8 mouse cellular contexts compared by ENCODE assay signal in the genomic region with DNA sequence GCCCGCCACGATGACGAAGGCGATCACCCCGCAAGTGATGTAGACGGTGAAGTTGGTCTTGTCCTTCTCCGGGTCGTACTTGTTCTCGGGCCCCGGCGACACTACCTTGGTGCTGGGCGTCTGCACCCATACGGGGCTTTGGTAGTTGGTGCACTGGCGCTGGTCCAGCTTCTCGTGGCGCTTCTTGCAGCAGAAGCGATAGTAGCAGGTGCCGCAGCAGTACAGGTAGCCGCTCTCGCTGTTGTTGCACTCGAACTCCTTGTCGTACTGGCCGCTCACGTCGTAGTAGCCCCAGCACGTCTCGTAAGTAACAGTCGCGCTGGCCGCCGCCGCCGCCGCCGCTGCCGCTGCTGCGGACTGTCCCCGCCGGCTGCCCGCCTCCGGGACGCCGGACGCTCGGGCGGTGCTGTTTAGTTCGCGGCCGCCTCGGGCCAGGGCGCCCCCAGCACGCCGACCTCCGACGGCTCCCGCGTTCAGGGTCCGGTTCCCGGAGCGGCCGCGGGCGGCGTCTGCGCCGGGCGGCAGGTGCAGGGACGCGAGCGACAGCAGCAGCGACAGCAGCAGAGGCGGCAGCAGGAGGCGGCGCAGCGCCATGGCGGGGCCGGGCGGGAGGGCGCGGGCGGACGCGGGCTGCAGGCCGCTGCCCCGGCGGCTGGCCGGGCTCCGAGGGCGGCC. TPM values are rescaled to one million over a fixed set of nuclear protein-coding genes. Genes with fewer than 3 reads are reported as not detected.
DNase-seq lines count a peak whose midpoint lies in the region; ATAC-seq and TF ChIP-seq lines count a peak whose summit lies in the region.

A gene (minus strand): TSS at position 594 of the 675 bp plus-strand sequence.

- H3K9me3 ChIP-seq in embryonic facial prominence, embryonic 12.5 days, result no peaks in the 10 kb centered on the region
- no peaks in the 10 kb centered on the region for H3K9me3 ChIP-seq in hindbrain, postnatal 0 days (ENCODE audit: low read length)
- no peaks in the 10 kb centered on the region for H3K9me3 ChIP-seq in limb, embryonic 14.5 days (ENCODE audit: control insufficient read depth, low read length)

- H3K27ac ChIP-seq in embryonic facial prominence, embryonic 12.5 days, result no peak within 1 kb of the TSS
- peak within 1 kb of the TSS; percentile 60; the same call in 1 of the 2 replicates for H3K27ac ChIP-seq in hindbrain, postnatal 0 days
- H3K27ac ChIP-seq in limb, embryonic 14.5 days (replicated peaks; ENCODE audit: low read depth, low read length), result no peak within 1 kb of the TSS

- no peak for ATAC-seq in cerebellum, adult (ENCODE audit: insufficient number of reproducible peaks, low FRiP score, low TSS enrichment)
- ATAC-seq in embryonic facial prominence, embryonic 12.5 days (ENCODE audit: insufficient number of reproducible peaks, insufficient read depth, low FRiP score, low TSS enrichment), result 0 out of 2 replicates have a peak, but pooled peaks have one; percentile 11
- peak; percentile 62 for ATAC-seq in hindbrain, postnatal 0 days
- no peak; the same call in 1 of the 2 replicates for ATAC-seq in limb, embryonic 14.5 days (ENCODE audit: low FRiP score, low read depth)
- ATAC-seq in megakaryocyte progenitor cell, adult 5-6 weeks (replicated peaks; ENCODE audit: poor library complexity), result no peak; the same call in 1 of the 2 replicates

- peak; percentile 17 to 40 for DNase-seq in cerebellum, postnatal 25 days
- peak; percentile 10 for DNase-seq in 3134 (ENCODE audit: extremely low read depth, insufficient read length, low spot score)
- peak; percentile 65 for DNase-seq in hindbrain, postnatal 0 days (ENCODE audit: low spot score)
- no peak for DNase-seq in limb, embryonic 14.5 days (ENCODE audit: low spot score)
- DNase-seq in retina, embryonic 14.5 days (ENCODE audit: low spot score), result peak; percentile 58

- H3K27me3 ChIP-seq in embryonic facial prominence, embryonic 12.5 days, result peaks cover 83% of the 10 kb centered on the region
- peaks cover 16% of the 10 kb centered on the region for H3K27me3 ChIP-seq in hindbrain, postnatal 0 days (ENCODE audit: insufficient read depth, low read length)
- peaks cover 72% of the 10 kb centered on the region for H3K27me3 ChIP-seq in limb, embryonic 14.5 days (ENCODE audit: control insufficient read depth, insufficient read depth, low read length)

- H3K4me1 ChIP-seq in embryonic facial prominence, embryonic 12.5 days, result peaks cover 9% of the 10 kb centered on the region; the same call in 1 of the 2 replicates
- no peaks in the 10 kb centered on the region for H3K4me1 ChIP-seq in hindbrain, postnatal 0 days (ENCODE audit: insufficient read depth, low read length)
- no peaks in the 10 kb centered on the region for H3K4me1 ChIP-seq in limb, embryonic 14.5 days (ENCODE audit: control insufficient read depth, insufficient read depth, low read length)

- peak within 1 kb of the TSS; percentile 28 for H3K9ac ChIP-seq in embryonic facial prominence, embryonic 12.5 days
- H3K9ac ChIP-seq in hindbrain, postnatal 0 days (replicated peaks; ENCODE audit: low read length), result peak within 1 kb of the TSS; percentile 68
- peak within 1 kb of the TSS; percentile 43 for H3K9ac ChIP-seq in limb, embryonic 14.5 days (ENCODE audit: low read depth, low read length, severe bottlenecking)

- no peak for TF ChIP-seq CTCF in hindbrain, postnatal 0 days (IDR thresholded peaks at IDR 0.05; ENCODE audit: low read depth)

- peak within 1 kb of the TSS; percentile 83 for H3K4me2 ChIP-seq in embryonic facial prominence, embryonic 12.5 days (replicated peaks)
- peak within 1 kb of the TSS; percentile 86 for H3K4me2 ChIP-seq in hindbrain, postnatal 0 days (ENCODE audit: low read depth, low read length)
- peak within 1 kb of the TSS; percentile 93 for H3K4me2 ChIP-seq in limb, embryonic 14.5 days (replicated peaks; ENCODE audit: low read depth, low read length, severe bottlenecking)

- under 1% methylated on average over 65 of the region's 89 CpGs for WGBS in embryonic facial prominence, embryonic 12.5 days
- WGBS in hindbrain, postnatal 0 days, result 1% methylated on average over 79 of the region's 89 CpGs
- under 1% methylated on average over 62 of the region's 89 CpGs for WGBS in limb, embryonic 14.5 days

- no peak for TF ChIP-seq POLR2A in limb, embryonic 14.5 days (IDR thresholded peaks at IDR 0.05; ENCODE audit: borderline replicate concordance, extremely low read depth, insufficient read depth, insufficient read length)

- peak within 1 kb of the TSS; percentile 51 for H3K4me3 ChIP-seq in embryonic facial prominence, embryonic 12.5 days
- peak within 1 kb of the TSS; percentile 67 for H3K4me3 ChIP-seq in hindbrain, postnatal 0 days (ENCODE audit: low read length)
- peak within 1 kb of the TSS; percentile 56 for H3K4me3 ChIP-seq in limb, embryonic 14.5 days (replicated peaks; ENCODE audit: low read length)

- H3K36me3 ChIP-seq in embryonic facial prominence, embryonic 12.5 days, result no peaks in the 10 kb centered on the region
- H3K36me3 ChIP-seq in hindbrain, postnatal 0 days (ENCODE audit: insufficient read depth, low read length), result no peaks in the 10 kb centered on the region
- no peaks in the 10 kb centered on the region for H3K36me3 ChIP-seq in limb, embryonic 14.5 days (ENCODE audit: control insufficient read depth, insufficient read depth, low read length)

RNA-seq across cellular contexts. Expression of the gene that starts here (rescaled TPM):
- polyA plus RNA-seq in embryonic facial prominence, embryonic 12.5 days (2016; fragmentation: Nextera tagmentation; extraction: Ambion mirVana), result 0.12 and 0.36 TPM in 2 replicates
- 12.6 and 17.8 TPM in 2 replicates for total RNA-seq in hindbrain, postnatal 0 days (2014; rRNA removed)
- polyA plus RNA-seq in hindbrain, postnatal 0 days (2015; fragmentation: Nextera tagmentation; extraction: Ambion mirVana), result 3.7 and 4.4 TPM in 2 replicates
- 1.1 TPM in 2 replicates for polyA plus RNA-seq in limb, embryonic 14.5 days (2012; rRNA removed)
- polyA plus RNA-seq in limb, embryonic 14.5 days (2014; fragmentation: Nextera tagmentation; extraction: Ambion mirVana), result 0.59 and 0.62 TPM in 2 replicates
- not detected in 2 replicates for total RNA-seq in megakaryocyte progenitor cell, adult 5-6 weeks (2015)
- not detected in 2 replicates for total RNA-seq in megakaryocyte progenitor cell, adult 5-6 weeks (2017)

Comparison
In these comparisons a context has a peak if more than half of its experiments do, and no peak if none do; other contexts are left out.
1. RNA of the gene that starts here (total RNA-seq): 12.6 to 17.8 TPM in hindbrain, postnatal 0 days; not detected in megakaryocyte progenitor cell, adult 5-6 weeks; every median in the first group is over 10 times any median in the second.
2. Peak in ATAC-seq, H3K4me3 ChIP-seq, H3K9ac ChIP-seq and H3K4me2 ChIP-seq in embryonic facial prominence, embryonic 12.5 days; RNA of the gene not detected or under 1 TPM.
3. Peak in every context shown above with its lines, with median percentiles within 50 percentile points of each other: H3K4me2 ChIP-seq, H3K4me3 ChIP-seq and H3K9ac ChIP-seq.